Mouse (Mus musculus) limb, embryonic 11.5 days (tissue): Measurements from ENCODE around the gene Sowahb. TPM values are rescaled to one million over a fixed set of nuclear protein-coding genes. Genes with fewer than 3 reads are reported as not detected.
"Not testable (repeated sequence)": the region's sequence is repeated elsewhere in the genome, so short reads cannot be mapped to it uniquely, and the experiment has no call there.

Experiments used
- ATAC-seq: fragments of 200-750 bp; cut with Nextera tagmentation; 2 replicates; pipeline ENCODE4 v1.8.0; 2017; ENCODE audit warnings: low read depth; ENCODE audit not compliant: insufficient number of reproducible peaks, low FRiP score, low TSS enrichment
- DNase-seq: peaks from one replicate; pipeline ENCODE4 v3.0.0-alpha.2; 2015; ENCODE audit warnings: low spot score
- H3K27ac ChIP-seq: fragments of 300-500 bp; sonication (generic); replicated peaks from 2 replicates; pipeline ENCODE4 v1.5.1; 2014; ENCODE audit warnings: low read depth, mild to moderate bottlenecking, low read length
- H3K27me3 ChIP-seq: fragments of 300-500 bp; sonication (generic); 2 replicates; pipeline ENCODE4 v1.6.1; 2014; ENCODE audit warnings: mild to moderate bottlenecking, low read length, mixed read lengths; ENCODE audit not compliant: control insufficient read depth, insufficient read depth
- H3K36me3 ChIP-seq: fragments of 300-500 bp; sonication (generic); 2 replicates; pipeline ENCODE4 v1.6.1; 2014; ENCODE audit warnings: mild to moderate bottlenecking, low read length, moderate library complexity, mixed read lengths; ENCODE audit not compliant: control insufficient read depth, insufficient read depth
- H3K4me1 ChIP-seq: fragments of 300-500 bp; sonication (generic); 2 replicates; pipeline ENCODE4 v1.6.1; 2014; ENCODE audit warnings: low read length, mixed read lengths; ENCODE audit not compliant: control insufficient read depth, insufficient read depth
- H3K4me2 ChIP-seq: fragments of 300-500 bp; sonication (generic); 2 replicates; pipeline ENCODE4 v1.6.1; 2014; ENCODE audit warnings: low read depth, mild to moderate bottlenecking, moderate library complexity; ENCODE audit not compliant: severe bottlenecking
- H3K4me3 ChIP-seq: fragments of 300-500 bp; sonication (generic); 2 replicates; pipeline ENCODE4 v1.5.1; 2014; ENCODE audit warnings: low read depth, low read length
- H3K9ac ChIP-seq: fragments of 300-500 bp; sonication (generic); 2 replicates; pipeline ENCODE4 v1.6.1; 2014; ENCODE audit warnings: mild to moderate bottlenecking, low read length
- H3K9me3 ChIP-seq: fragments of 300-500 bp; sonication (generic); 2 replicates; pipeline ENCODE4 v1.6.1; 2016; ENCODE audit warnings: low read length; ENCODE audit not compliant: control insufficient read depth
- WGBS: fragments of 180-500 bp; shearing (Covaris S2); extraction: QIAGEN DNeasy Blood & Tissue Kit; methylation state at CpG from one replicate; pipeline ENCODE4 v1.1.7; 2014; 5-methylcytosine and 5-hydroxymethylcytosine counted together
- polyA plus RNA-seq: library from polyadenylated mRNA; unstranded; fragments of >200 nt; fragmentation: Nextera tagmentation; extraction: Ambion mirVana; gene quantifications from 2 replicates; pipeline ENCODE4 v1.2.1, GENCODE M21; 2014

Sowahb gene
- polyA plus RNA-seq, 1 experiment from 2014 or later = 0.72 TPM

- H3K27me3 ChIP-seq = no peaks in the 10 kb centered on the region
- H3K4me3 ChIP-seq = no peak overlapping the region
- WGBS = 66% methylated on average over 7 of the region's 7 CpGs
- no peak overlapping the region for H3K4me2 ChIP-seq
- H3K27ac ChIP-seq = no peak overlapping the region
- no peaks in the 10 kb centered on the region for H3K36me3 ChIP-seq
- H3K4me1 ChIP-seq = peaks cover 14% of the 10 kb centered on the region; the same call in 1 of the 2 replicates
- peak; percentile 32; the same call in 1 of the 2 replicates for ATAC-seq
- no peak for DNase-seq
- H3K9ac ChIP-seq = no peak overlapping the region
- no peaks in the 10 kb centered on the region for H3K9me3 ChIP-seq
These were observed 22.6 kb downstream of the Sowahb start for GRCm38 (mm10) chr5:93022126-93022797.

GRCm38 (mm10) chr5:93020024-93020666 is 24.7 kb downstream of the Sowahb start:
- Histone ChIP-seq H3K27ac (no peak overlapping the region), H3K9me3 (no peaks in the 10 kb centered on the region), H3K27me3 (no peaks in the 10 kb centered on the region), H3K36me3 (no peaks in the 10 kb centered on the region), H3K4me2 (no peak overlapping the region), H3K4me1 (peaks cover 6% of the 10 kb centered on the region; the same call in 1 of the 2 replicates), H3K4me3 (no peak overlapping the region), H3K9ac (no peak overlapping the region)
- DNase-seq (no peak), ATAC-seq (no peak)
- 72% methylated on average over 6 of the region's 6 CpGs for WGBS

GRCm38 (mm10) chr5:93019207-93019606 is 25.6 kb downstream of the Sowahb start:
- not testable (repeated sequence) for H3K27me3 ChIP-seq, H3K4me1 ChIP-seq, ATAC-seq, H3K4me3 ChIP-seq, H3K27ac ChIP-seq, H3K9me3 ChIP-seq, H3K4me2 ChIP-seq, H3K9ac ChIP-seq, DNase-seq, H3K36me3 ChIP-seq
- 96% methylated on average over 10 of the region's 10 CpGs for WGBS

DNA sequence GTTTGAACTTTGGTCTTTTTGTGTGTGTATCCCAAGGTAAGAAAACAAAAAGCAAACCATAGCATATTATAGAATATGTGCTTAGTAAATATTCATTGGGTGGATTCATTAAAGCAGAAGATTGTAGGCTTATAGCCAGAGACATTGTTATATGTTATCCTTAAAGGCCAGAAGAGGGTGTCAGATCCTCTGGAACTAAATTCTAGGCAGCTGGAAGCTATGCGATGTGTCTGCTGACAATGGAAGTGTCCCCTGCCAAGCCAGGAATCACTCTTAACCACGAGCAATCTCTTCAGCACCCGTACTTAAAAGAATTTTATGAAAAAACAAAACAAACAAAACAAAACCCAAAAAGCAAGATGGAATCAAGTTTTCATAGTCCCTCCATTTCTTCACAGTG is 27.1 kb downstream of the Sowahb start:
- no peak overlapping the region for H3K4me3 ChIP-seq
- no peak overlapping the region for H3K9ac ChIP-seq
- H3K9me3 ChIP-seq = no peaks in the 10 kb centered on the region
- no peak for DNase-seq
- H3K36me3 ChIP-seq = no peaks in the 10 kb centered on the region
- H3K4me2 ChIP-seq = no peak overlapping the region
- H3K27ac ChIP-seq = no peak overlapping the region
- ATAC-seq = no peak
- no peaks in the 10 kb centered on the region for H3K4me1 ChIP-seq
- WGBS = 84% methylated on average over 3 of the region's 3 CpGs
- no peaks in the 10 kb centered on the region for H3K27me3 ChIP-seq

- H3K4me1 ChIP-seq = no peaks in the 10 kb centered on the region
- H3K27ac ChIP-seq = no peak overlapping the region
- H3K4me3 ChIP-seq = no peak overlapping the region
- 92% methylated on average over 9 of the region's 9 CpGs for WGBS
- no peaks in the 10 kb centered on the region for H3K9me3 ChIP-seq
- H3K9ac ChIP-seq = no peak overlapping the region
- no peak overlapping the region for H3K4me2 ChIP-seq
- no peaks in the 10 kb centered on the region for H3K36me3 ChIP-seq
- DNase-seq (no peak), ATAC-seq (no peak)
- H3K27me3 ChIP-seq = no peaks in the 10 kb centered on the region
These were observed 36.6 kb downstream of the Sowahb start for GRCm38 (mm10) chr5:93008256-93008655.

DNA sequence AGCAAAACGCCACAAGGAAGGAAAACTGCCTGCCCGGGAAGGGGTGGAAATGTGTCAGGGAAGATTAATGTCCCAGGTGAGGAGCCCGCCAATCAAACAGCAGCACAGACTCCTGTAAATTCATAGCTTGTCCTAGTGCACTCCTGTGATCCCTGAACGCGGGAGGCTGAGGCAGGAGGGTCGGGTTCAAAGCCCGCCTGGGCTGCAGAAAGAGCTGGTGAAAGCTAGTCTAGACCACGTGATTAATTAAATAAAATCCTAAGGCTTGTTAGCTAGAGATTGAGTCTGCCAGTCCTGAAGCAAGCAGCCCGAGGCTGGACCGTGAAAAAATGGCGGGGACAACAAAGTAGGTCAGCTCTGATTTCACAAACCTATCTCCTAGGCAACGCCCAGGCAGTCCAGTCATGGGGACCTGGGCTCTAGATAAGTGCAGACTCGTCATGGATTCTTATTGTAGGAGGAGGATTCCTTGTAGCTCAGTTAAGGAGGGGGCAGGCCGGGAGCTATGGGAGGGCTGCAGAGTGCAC is 38.9 kb downstream of the Sowahb start:
- Histone ChIP-seq H3K4me1 (peaks cover 5% of the 10 kb centered on the region; the same call in 1 of the 2 replicates), H3K4me3 (0 out of 2 replicates have a peak overlapping the region, but pooled peaks have one; percentile 5), H3K27ac (peak overlapping the region; percentile 78), H3K4me2 (peak overlapping the region; percentile 32), H3K36me3 (no peaks in the 10 kb centered on the region), H3K9me3 (no peaks in the 10 kb centered on the region), H3K27me3 (no peaks in the 10 kb centered on the region), H3K9ac (no peak overlapping the region)
- 50% methylated on average over 14 of the region's 14 CpGs for WGBS
- DNase-seq (no peak), ATAC-seq (peak; percentile 28; the same call in 1 of the 2 replicates)

DNA sequence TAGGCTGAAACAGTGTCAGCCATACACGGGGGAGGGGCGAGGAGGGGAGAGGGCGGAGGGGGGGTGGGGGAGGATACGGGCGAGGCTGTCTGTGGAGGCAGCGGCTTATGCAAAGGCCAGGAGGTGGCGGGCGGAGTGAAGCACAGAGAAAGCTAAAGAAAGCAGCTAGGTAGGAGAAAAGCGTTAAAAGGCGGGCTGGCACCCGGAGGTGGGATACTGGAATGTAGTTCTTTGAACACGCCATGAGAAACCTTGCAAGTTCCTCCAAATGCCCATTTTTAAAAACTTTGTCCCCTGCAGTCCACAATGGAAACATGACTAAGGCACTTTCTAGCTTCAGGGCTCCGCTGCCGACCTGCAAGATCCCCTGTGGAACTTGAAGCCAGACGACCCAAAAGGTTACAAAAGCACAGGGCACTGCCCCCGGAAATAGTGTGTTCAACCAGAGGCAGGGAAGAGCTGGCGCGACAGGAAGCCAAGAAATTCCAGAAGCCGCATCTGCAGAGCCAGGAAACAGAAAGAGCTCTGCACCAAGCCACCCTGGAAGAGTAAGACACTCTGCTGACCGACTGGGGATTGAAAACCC is 39.5 kb downstream of the Sowahb start:
- Histone ChIP-seq H3K27ac (peak overlapping the region; percentile 78), H3K27me3 (no peaks in the 10 kb centered on the region), H3K4me3 (0 out of 2 replicates have a peak overlapping the region, but pooled peaks have one; percentile 5), H3K36me3 (no peaks in the 10 kb centered on the region), H3K9me3 (no peaks in the 10 kb centered on the region), H3K4me1 (peaks cover 11% of the 10 kb centered on the region), H3K4me2 (peak overlapping the region; percentile 32), H3K9ac (0 out of 2 replicates have a peak overlapping the region, but pooled peaks have one; percentile 2)
- DNase-seq (peak; percentile 70), ATAC-seq (peak; percentile 68; the same call in 1 of the 2 replicates)
- 6% methylated on average over 20 of the region's 20 CpGs for WGBS

GRCm38 (mm10) chr5:93002615-93003014 is 42.2 kb downstream of the Sowahb start:
- no peak overlapping the region for H3K9ac ChIP-seq
- H3K4me2 ChIP-seq = no peak overlapping the region
- DNase-seq (no peak), ATAC-seq (no peak)
- H3K36me3 ChIP-seq = no peaks in the 10 kb centered on the region
- no peaks in the 10 kb centered on the region for H3K27me3 ChIP-seq
- 90% methylated on average over 2 of the region's 2 CpGs for WGBS
- H3K4me3 ChIP-seq = no peak overlapping the region
- no peak overlapping the region for H3K27ac ChIP-seq
- no peaks in the 10 kb centered on the region for H3K9me3 ChIP-seq
- peaks cover 24% of the 10 kb centered on the region for H3K4me1 ChIP-seq
